Mouse (Mus musculus) cerebellum, adult 9-10 months (tissue): ENCODE measurements at regions not wholly inside any gene's neighbourhood (a gene's known extent, or its start where the extent isn't known, plus 50 kb on each side); places are given as distances from the start of the nearest gene placed in this dataset.

Source experiments
- DNase-seq: peaks from one replicate; pipeline ENCODE4 v3.0.0; 2022

DNA sequence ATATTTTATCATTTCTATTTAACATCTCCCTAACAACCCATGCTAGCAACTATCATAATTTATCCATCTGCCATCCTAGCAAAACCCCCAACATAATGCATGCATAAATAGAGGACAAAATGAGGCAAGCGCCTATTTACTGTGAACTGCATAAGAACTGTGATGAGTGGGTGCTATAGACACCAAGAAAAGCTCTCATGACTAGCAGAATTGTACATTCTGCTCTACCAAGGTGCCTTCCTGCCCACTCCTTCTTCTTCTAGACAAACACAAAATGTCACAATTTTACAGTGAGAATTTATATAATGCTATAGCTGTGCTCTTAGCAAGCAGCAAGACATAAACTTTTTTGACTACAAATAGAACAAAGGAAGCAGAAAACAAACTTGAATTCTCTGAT is 305.9 kb downstream of the Brinp1 start:
- DNase-seq = no peak

- DNase-seq = no peak
These were observed 320.9 kb downstream of the Brinp1 start for GRCm38 (mm10) chr4:68633299-68633698.

- DNase-seq = no peak
These were observed 330.2 kb downstream of the Brinp1 start for GRCm38 (mm10) chr4:68624025-68624342.

DNA sequence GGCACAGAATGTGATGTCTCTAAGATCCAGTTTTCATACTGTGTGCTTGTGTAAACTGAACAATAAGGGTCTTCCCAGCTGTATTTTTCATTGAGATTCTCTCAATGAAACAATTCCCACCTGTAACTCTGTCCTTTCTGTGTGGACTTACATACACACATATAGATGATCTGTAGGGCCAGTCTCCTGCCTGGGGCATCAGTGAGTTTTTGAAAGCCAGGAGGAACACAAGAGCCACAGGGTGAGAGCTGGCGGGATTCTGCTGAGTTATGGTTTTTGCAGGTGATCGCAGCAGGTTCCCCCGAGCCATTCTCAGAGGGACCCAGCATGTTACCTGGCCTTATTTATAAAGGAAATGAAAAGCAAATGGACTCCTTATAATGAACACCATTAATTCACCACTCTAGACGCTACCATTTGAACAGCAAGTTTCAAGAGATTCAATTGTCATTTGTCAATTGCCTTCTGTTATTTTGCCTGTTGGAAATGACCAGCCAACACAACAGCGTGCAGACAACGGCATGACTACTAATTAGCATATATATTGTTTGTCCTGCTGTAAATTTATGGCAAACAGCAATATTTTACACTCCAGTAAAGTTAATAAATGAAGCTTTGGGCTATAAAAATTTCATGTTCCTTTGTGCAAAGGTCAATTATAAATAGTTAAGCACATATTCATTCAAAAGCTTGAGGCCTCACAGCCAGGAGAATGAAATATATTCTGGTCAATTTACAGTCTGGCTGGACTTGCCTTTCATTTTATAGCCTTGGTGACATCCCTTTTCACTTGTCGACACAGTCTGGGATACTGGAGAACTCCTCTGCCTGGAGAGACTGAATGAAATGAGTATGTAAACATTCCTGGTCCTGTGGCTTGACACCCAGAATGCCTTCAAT is 330.8 kb downstream of the Brinp1 start:
- DNase-seq = no peak

- DNase-seq = no peak
These were observed 333.6 kb downstream of the Brinp1 start for GRCm38 (mm10) chr4:68620585-68620984.

DNA sequence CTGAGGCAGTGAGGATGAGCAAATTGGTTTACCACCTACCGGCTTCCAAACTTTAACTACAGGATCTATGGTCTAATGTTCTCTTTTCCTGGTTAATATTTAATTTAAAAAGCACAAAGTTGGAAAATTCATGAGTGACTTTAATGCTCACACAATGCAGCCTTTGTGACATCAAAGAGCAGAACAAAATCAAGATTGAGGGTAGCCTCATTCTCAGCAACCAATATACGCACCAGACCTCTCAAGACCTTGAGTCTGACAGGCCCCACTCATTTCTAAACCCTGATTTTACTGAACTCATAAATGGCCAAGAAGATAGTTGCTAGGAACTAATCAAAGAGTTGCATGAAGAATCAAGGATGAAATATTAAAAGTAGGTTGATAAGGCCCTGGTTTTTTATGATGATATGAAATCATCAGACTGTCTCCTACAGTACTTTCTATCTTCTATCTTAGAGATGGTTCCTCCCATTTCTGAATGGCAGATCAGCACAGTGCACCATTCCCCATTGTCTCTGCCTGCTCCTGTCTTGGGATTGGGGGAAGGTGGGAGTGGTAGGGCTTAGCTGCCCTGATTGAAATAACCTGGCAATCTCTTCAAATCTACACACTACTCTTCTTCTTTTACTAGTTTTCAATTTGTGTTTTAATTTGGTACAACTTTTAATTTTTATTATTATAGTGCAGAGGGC is 338.3 kb downstream of the Brinp1 start:
- DNase-seq = no peak

DNA sequence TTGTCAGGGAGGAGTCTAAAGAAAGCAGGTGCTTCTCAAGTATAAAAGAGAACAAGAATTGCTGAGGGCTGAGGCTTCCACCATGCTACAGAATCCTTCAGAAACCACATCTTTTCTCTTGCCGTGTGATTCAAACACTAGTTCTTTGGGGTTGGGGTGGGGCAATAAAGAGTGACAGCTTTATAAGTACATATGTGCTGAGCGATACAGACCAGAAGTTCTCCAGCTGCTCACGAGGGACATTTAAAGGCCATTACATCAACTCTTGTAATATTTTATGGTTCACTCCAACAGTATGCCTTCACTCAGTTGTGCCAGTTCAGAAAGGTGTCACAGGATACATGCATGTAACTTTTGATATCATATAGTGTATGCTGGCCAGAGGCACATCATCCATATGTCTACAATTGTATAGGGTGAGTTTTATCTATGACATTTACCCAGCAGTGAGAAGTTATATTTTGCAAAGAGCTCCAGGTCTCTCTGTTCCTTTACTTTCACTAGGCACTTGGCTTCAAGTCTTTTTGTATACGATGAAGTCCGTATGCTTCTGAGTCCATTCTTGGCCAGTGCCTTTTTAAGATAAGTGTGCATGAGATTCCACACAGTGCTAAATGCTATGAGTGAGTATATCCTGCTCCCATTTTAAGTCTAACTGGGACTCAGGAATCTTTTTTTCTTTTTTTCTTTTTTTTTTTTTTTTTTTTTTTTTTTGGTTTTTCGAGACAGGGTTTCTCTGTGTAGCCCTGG is 341.8 kb downstream of the Brinp1 start:
- no peak for DNase-seq

DNA sequence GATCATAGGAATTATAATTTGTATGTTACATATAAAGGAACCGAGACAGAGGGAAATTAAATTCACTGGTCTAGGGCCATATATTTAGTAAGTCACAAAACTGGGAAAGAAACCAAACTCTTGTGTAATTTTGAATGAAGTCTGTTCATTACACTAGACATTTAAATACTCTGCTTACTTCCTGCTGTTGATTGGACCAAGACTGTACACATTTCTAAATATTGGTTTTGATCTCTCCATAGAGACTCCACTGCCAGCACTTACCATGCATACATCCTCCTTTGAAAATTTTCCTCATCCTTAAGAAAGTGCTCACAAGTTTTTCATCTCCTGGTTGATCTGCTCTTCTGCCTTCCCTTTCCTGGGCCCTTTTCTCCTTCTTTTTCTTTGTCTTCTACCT is 358.9 kb downstream of the Brinp1 start:
- no peak for DNase-seq

- peak; percentile 3 for DNase-seq
These were observed 378.8 kb downstream of the Brinp1 start for GRCm38 (mm10) chr4:68575375-68575774.

GRCm38 (mm10) chr4:68574610-68575167 is 379.5 kb downstream of the Brinp1 start:
- DNase-seq = peak; percentile 60

DNA sequence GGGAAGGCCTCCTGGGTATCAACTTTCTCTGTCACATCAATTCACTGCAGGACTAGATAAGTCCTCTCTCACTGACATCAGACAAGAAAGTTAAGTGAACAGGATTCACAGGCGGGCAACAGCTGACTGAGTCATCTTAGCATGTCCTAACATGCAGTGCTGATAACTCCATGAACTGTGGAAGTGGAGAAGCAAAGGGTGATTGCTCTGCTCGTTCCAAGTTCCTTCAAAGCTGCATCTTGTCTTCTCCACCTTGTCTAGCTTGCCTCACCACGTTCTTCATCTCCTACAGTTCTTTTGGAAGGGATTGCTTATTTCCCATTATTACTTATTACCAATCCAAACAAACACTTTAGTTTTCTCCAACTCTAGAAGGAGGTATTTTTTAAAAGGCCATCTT is 380.9 kb downstream of the Brinp1 start:
- no peak for DNase-seq

DNA sequence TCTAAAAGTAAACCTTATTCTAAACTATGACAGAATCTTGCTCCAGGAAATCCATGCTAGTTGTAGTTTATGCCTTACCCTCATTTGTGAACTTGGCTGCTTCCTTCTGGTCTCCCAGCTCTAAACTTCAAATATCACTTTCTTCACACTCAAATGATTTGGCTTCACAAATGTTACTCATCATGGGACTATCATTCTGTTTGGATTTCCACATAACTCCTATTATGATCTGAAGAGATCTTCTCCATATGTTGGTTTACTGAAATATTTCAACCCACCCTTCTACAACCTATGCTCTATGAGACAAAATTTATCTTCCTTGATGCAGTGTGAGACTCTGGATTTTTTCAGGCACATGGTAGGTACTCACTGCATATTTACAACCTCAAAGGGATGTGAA is 381.7 kb downstream of the Brinp1 start:
- DNase-seq = no peak

GRCm38 (mm10) chr4:68536254-68536653 is 417.9 kb downstream of the Brinp1 start:
- DNase-seq = no peak

GRCm38 (mm10) chr4:68535815-68536214 is 418.4 kb downstream of the Brinp1 start:
- DNase-seq = no peak

GRCm38 (mm10) chr4:68532056-68532455 is 422.1 kb downstream of the Brinp1 start:
- DNase-seq = no peak

DNA sequence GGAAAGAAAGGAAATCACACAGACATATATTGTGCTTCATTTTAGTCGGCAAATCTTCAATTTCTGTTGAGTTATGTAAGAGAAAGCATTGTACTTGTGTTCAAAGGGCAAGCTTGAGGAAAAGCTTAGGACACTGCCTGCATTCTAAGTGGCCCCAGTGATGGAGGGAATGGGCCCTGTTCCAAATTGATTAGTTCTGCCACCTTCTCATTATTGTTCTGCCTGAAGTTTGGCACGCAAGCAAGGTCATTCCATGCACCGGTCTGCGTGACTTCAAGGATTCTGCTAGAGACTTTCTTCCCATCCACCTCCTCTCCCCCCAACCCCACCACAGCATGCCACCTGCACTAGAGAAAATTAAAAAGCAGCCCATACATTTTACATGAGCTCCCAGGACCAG is 466.2 kb downstream of the Brinp1 start:
- DNase-seq = peak; percentile 3

GRCm38 (mm10) chr4:68486876-68487275 is 467.3 kb downstream of the Brinp1 start:
- DNase-seq = no peak

DNA sequence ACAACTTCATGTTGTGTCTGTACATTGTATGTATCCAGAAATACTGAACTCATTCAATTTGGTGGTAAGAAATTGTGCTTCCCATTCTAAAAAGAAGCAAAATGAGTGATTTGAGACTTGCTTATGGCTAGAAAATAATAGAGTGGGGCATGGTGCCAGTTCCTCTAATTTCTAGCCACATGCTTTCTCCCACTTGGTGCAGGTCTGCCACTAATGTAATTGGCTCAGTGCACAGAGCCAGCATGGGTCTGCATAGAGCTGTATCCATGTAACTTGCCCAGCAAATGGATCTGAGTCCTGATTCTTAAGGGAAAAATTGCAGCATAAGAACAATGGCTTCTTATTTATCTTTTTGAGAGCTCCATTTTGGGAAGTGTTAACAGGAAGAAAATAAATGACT is 492.4 kb downstream of the Brinp1 start:
- DNase-seq = peak; percentile 80

GRCm38 (mm10) chr4:68416046-68416445 is 538.2 kb downstream of the Brinp1 start:
- DNase-seq = no peak

- DNase-seq = no peak
These were observed 543.4 kb downstream of the Brinp1 start for GRCm38 (mm10) chr4:68410785-68411184.

DNA sequence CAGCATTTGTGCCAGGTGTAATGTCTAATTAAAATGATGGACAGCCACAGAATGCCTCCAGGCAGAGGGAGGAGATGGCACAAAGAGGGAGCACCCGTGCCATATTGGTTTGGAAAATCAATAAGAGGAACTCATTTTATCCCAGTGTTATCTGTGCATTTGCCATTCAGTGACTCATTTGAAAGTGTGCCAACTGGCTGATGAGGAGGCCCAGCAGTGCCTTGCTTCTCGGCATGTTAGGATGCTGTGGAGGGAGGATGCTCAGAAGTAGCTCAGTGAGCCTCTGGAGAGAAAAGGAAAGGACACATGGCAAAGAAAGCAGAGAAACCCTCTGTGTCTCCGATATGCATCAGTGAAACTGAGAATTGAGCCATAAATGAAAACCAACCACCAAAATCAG is 549.8 kb downstream of the Brinp1 start:
- DNase-seq = peak; percentile 36

- no peak for DNase-seq
These were observed 567.1 kb downstream of the Brinp1 start for GRCm38 (mm10) chr4:68387097-68387496.

- no peak for DNase-seq
These were observed 572.2 kb downstream of the Brinp1 start for GRCm38 (mm10) chr4:68382007-68382406.
